Mouse (Mus musculus): ENCODE results near the gene Fam221b.
A peak's percentile ranks its signal among the peaks of the same experiment; 100 is the strongest.

The Fam221b gene

GRCm38 (mm10) chr4:43668782-43669427 is at the start of gene Fam221b, which contains the start of gene Tmem8b:
Fam221b (minus strand) TSS chr4:43669145.
Tmem8b (plus strand) TSS chr4:43668971.
- DNase-seq (ENCODE audit: low read depth, low spot score): peak; percentile 84

GRCm38 (mm10) chr4:43713652-43714219 is 44.8 kb upstream of the Fam221b start:
- no peak for DNase-seq (ENCODE audit: low read depth, low spot score)

DNA sequence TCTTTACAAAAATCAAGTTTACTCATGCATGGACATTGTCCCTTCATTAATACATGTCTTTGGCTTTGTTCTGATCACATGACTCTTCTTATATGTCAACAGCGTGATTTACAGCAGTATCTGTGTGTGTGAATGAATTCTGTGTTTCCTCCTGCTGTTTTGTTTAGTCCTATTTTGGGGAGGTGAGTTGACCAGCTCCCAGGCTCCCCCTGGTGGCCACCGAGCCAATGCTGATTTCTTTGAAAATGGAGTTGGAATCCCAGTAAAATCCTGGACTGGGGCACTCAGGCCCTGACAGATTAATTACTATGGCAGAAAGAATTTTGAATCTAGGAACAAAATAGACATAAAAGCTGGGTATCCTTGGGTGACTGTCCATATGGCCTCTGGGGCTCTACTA is 42.9 kb upstream of the Fam221b start:
- DNase-seq (ENCODE audit: low read depth, low spot score): peak; percentile 83

DNA sequence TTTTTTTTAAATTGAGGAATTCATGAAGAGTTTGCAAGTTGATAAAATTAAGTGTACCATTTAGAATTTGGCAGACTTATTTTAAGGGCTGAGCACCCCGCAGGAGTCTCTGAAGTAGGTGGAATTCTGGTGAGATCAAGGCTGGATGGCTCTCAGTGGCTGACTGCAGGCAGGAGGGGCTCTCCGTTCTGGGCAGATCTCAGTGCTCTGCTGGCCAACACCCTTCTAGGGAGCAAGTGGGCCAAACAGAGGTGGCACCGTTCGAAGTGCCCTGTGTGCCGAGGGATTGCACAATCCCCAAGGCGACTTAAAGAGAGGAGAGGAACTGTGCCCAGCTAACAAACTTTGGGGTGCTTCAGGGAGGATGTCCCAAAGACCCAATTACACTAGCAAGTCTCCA is 40.9 kb upstream of the Fam221b start, which contains the start of gene Olfr71:
Gene Olfr71, minus strand, starts transcription at position 387 of the 400 bp plus-strand sequence.
- no peak for DNase-seq (ENCODE audit: low read depth, low spot score)

- DNase-seq (ENCODE audit: low read depth, low spot score): no peak
Measured at GRCm38 (mm10) chr4:43705991-43706390, 37.0 kb upstream of the Fam221b start.

DNA sequence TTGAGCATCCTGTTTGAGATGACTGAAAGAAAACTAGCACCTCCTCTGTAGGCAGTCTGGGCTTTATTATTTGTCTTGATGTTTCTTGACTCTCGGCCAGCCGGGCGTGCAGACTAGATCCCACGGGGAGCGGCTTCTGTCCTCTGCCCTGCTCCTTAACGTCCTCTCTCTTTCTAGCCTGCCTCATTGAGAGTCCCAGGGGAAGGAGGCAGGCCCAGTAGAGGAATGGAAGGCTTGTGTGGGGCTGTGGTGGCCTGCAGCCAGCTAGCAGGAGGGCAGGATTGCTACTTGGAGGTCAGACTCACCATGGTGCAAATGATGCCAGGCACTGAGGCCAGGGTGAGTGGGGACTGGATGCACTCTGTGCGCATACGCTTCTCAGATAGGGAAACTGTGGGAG is 34.9 kb upstream of the Fam221b start:
- DNase-seq (ENCODE audit: low read depth, low spot score): no peak

- DNase-seq (ENCODE audit: low read depth, low spot score): no peak
Measured at GRCm38 (mm10) chr4:43703439-43703838, 34.5 kb upstream of the Fam221b start.

DNA sequence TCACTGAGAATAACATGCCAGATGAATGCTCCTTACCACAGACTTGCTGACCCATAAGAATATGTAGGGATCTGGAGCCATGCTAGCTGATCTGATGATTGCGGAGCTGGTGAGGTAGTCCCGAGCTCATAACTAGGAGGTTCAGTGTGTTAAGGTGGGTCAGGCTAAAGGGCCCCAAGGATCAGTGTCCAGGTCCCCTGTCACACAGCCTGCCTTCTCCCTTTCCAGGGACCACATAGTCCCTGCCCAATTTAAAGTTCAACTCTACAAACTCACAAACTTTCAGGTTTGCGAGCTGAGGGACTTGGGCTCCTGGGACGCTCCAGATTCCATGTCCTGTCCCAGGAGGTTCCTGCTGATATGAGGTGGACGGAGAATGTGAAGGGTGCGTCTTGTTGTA is 31.8 kb upstream of the Fam221b start, which contains the start of gene Olfr70:
Gene Olfr70, minus strand, starts transcription at position 101 of the 400 bp plus-strand sequence.
- no peak for DNase-seq (ENCODE audit: low read depth, low spot score)

GRCm38 (mm10) chr4:43696561-43696960 is 27.6 kb upstream of the Fam221b start:
- DNase-seq (ENCODE audit: low read depth, low spot score): no peak

- DNase-seq (ENCODE audit: low read depth, low spot score): no peak
Measured at GRCm38 (mm10) chr4:43695249-43695671, 26.3 kb upstream of the Fam221b start.

DNA sequence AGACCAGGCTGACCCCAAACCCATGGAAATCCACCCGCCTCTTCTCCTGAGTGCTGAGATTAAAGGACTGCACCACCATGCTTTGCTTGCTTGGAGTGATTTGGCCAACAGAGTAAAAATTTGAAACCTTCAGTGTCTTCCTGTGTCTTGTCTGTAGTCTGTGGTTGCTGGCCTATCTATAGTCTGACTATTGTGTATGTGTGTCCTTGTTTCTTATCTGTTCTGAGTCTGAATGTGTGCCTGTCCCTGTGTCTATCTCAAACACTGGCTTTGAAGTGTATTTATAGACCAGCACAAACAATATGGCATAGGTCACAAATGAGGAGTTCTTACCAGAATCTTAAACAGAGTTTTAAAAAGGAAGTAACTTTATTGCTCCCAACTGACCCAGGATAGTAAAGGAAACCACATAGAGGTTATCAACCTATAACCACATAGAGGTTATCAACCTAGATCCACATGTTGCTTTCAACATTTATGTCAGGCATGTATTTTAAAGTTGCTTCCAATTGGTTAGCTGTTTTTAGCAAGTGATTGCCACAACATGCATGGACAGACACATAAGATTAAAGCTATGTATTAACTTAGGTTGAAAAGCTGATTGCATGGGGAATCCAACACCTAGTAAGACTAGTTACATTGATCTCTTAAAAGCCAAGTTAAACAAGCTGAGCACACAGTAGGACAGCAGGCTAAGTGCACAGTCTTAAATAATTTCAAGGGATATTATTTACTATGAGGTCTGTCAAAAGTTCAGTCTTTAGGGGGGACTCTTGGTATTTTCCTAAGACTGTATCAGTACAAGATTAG is 25.7 kb upstream of the Fam221b start:
- DNase-seq (ENCODE audit: low read depth, low spot score): no peak

- no peak for DNase-seq (ENCODE audit: low read depth, low spot score)
Measured at GRCm38 (mm10) chr4:43693806-43694241, 24.9 kb upstream of the Fam221b start.

GRCm38 (mm10) chr4:43691026-43691425 is 22.1 kb upstream of the Fam221b start:
- no peak for DNase-seq (ENCODE audit: low read depth, low spot score)

GRCm38 (mm10) chr4:43690021-43690420 is 21.1 kb upstream of the Fam221b start:
- DNase-seq (ENCODE audit: low read depth, low spot score): no peak

DNA sequence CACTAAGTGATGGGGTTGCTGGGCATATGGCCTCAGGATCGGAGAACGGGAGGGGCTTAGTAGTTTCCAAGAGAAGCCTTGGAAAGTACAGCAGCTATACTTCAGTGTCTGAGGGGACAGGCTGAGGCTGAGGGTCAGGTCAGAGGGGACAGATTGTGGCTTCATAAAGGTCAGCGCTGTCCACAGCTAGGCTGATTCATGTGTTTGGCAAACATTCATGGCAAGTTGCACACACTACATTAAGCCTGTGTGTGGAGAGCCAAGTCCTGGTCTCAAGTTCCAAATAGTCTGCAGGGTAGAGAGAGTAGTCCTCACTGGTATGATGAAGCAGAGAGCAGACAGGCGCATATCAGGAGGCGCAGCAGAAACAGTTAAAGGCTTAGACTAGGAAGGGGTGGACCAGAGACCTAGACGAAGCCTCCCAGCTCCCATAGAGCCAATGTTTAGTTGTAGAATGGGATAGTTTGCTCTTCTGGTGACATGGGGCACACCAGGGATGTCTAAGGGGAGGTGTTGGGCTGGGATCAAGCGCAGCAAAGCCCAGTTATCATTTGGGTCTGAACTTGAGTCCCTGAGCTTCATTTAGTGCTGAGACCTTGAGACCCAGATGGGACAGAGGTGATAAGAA is 10.6 kb upstream of the Fam221b start:
- no peak for DNase-seq (ENCODE audit: low read depth, low spot score)

DNA sequence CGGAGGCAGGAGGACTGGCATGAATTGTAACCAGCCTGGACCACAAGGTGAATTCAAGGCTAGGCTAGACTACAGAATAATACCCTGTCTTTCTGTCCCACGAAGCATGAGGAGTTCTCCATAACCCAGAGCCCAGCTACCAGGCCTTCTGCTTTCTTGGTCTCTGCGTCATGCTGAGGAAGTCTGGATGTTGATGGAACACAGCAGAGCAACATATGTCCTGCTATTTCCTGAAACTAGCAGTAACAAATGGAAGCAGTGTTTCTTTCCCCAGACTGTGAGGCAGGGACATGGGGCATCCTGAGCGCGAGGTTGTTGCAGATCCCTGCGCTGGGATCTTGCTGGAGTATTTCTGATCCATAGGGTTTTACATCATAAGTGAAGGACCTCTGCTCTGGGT is 9.6 kb upstream of the Fam221b start:
- no peak for DNase-seq (ENCODE audit: low read depth, low spot score)

GRCm38 (mm10) chr4:43675608-43676007 is 6.7 kb upstream of the Fam221b start:
- DNase-seq (ENCODE audit: low read depth, low spot score): no peak

DNA sequence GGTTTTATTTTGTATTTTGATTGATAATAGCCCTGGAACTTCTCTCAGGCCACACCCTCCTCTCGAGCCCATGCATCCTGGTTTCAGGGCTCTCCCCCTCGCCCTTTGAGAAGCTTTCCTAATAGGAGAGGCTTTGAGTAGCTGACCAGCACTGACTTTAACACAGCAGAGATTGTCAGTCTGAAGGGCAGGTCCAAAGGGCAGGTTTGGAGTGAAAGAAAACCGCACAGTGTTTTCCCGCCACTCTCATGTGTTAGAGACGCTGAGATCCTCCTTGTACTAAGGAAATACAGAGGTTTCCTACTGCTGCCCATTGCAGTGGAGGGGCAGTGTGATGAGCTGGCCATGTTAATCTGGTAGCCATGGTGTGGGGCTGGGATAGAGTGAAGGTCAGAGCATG is 6.0 kb upstream of the Fam221b start:
- DNase-seq (ENCODE audit: low read depth, low spot score): no peak

DNA sequence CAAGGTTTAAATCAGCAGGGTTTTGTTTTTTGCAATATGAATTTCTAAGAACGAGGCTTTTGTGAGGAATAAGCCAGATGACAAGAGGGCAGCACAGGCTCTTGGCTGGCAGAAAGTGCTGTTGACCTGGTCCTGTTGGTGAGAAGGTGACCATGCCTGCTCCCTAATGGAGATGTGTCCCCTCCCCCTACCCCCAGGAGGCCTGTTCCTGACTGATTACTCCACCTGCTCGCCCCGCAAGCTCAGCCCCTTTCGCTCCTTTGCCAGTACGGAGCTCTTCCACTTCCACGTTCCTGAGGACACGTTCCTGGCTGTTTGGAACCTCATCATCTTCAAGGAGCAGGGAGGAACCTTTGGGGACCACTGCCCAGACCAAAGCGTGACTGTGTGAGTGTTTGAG is 4.8 kb upstream of the Fam221b start:
- no peak for DNase-seq (ENCODE audit: low read depth, low spot score)

DNA sequence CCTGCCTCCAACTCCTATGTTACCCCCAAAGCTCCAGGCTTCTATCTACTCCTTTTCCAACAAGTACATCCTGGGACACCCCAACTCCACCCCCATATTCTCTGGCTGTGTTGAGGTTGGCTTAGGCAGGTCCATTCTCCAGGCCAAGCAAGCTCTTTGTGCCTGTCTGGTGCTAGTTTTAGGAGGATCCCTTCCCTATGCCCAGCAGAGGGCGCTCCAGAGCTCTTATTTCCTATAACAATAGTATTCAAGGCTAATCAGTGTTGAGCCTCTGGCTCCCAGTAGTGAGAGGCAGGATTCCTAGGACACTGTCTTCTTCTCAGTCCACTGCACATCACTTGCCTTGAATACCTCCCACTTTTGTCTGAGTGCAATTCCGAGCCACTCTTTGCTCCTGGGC is 3.1 kb upstream of the Fam221b start:
- peak; percentile 93 for DNase-seq (ENCODE audit: low read depth, low spot score)

DNA sequence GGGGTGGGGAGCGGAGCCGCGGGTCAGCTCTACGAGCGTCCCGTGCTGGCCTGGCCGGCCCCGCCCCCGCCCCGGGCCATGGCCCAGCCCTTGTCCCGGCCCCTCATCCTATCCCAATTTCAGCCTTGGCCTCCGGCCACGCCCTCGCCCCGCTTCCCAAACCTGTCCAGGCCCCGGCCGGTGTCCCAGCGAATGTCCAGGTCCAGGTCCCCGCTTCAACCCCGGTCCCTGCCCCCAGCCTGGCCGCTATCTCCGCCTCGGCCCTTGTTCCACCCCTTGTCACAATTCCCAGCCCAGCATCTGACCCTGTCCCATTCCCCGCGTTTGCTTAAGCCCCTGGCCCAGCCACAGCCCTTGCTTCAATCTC is 466 bp upstream of the Fam221b start:
- peak; percentile 60 for DNase-seq (ENCODE audit: low read depth, low spot score)

DNA sequence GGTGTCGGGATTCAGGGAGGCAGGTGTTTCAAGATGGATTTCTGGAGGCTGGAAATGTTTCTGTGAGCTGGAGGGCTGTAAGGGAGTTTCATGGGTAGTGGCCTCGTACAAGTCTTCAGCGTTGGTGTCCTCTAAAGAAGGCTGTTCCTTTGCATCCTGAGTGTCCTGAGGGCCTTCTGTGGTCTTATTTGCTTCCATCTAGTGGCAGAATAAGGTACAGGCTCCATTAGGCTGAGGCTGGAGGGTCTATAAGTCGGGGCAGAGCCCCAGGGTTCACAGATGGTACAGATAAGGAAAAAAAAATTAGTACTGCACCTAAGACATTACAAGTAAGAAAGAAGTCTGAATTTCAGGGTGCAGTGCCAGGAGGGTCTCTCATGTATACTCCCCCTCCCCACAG is 2.5 kb downstream of the Fam221b start:
- DNase-seq (ENCODE audit: low read depth, low spot score): peak; percentile 40
